Mouse (Mus musculus): ENCODE results near the gene Mrps9. TPM values are rescaled to one million over a fixed set of nuclear protein-coding genes. Genes with fewer than 3 reads are reported as not detected.

The Mrps9 gene
- total and polyA plus RNA-seq, 2 experiments: 16.4 to 31.0 TPM

DNA sequence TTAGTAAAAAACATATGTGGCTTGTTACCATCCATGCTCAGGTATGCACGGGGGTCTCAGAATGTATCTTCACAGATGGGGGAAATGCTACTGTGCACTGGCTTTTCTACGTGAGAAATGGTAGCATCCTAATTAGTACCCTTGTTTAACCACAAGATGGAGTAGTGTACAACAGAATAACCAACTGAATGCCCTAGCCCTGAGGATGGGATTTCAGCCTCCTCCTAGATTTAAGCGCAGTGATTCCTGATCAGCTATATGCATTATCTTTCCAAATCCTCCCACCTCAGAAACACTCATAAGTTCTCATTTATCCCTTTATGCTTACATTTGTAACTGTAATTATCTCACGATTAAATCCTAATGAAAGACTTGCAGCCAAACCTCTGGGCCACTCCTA lies 64.0 kb downstream of the Mrps9 start:
- 14% methylated on average over 4 of the region's 4 CpGs for WGBS
- Histone ChIP-seq H3K79me2 (ENCODE audit: control insufficient read depth, insufficient read depth, low read length) (no peaks in the 10 kb centered on the region), H3K4me3 (ENCODE audit: insufficient read depth, low read depth, low read length) (no peak overlapping the region), H3K27me3 (ENCODE audit: control insufficient read depth, insufficient read depth, low read length) (no peaks in the 10 kb centered on the region), H3K27ac (replicated peaks; ENCODE audit: insufficient read depth, low read depth, low read length) (no peak overlapping the region), H3K36me3 (ENCODE audit: control insufficient read depth, insufficient read depth, low read length) (no peaks in the 10 kb centered on the region), H3K4me1 (ENCODE audit: control insufficient read depth, insufficient read depth, low read length) (no peaks in the 10 kb centered on the region), H3K9ac (ENCODE audit: low read depth, low read length) (no peak overlapping the region)
- peak; percentile 6 for DNase-seq (ENCODE audit: extremely low read depth, low read depth, low spot score)
- TF ChIP-seq CTCF (IDR thresholded peaks at IDR 0.05; ENCODE audit: low read depth, low read length) (peak; percentile 26; the same call in 1 of the 2 replicates), POLR2A (IDR thresholded peaks at IDR 0.05; ENCODE audit: extremely low read depth, insufficient read depth, low read length) (no peak)

DNA sequence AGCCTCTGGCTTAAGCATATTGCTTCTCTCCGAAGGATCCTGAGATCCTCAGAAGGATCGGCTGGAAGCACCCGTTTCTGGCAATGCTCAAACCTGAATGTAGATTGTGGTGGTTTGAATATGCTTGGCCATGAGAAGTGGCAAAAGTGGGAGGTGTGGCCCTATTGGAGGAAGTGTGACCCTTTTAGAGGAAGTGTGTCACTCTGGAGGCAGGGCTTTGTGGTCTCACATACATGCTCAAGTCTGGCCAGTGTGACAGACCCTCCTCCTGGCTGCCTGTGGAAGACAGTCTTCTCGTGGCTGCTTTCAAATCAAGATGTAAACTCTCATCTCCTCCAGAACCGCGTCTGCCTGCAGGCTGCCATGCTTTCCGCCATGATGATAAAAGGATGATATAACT lies 65.7 kb downstream of the Mrps9 start:
- H3K27ac ChIP-seq (replicated peaks; ENCODE audit: insufficient read depth, low read depth, low read length): no peak overlapping the region
- no peaks in the 10 kb centered on the region for H3K79me2 ChIP-seq (ENCODE audit: control insufficient read depth, insufficient read depth, low read length)
- DNase-seq (ENCODE audit: extremely low read depth, low read depth, low spot score): no peak
- no peak overlapping the region for H3K4me3 ChIP-seq (ENCODE audit: insufficient read depth, low read depth, low read length)
- TF ChIP-seq POLR2A (IDR thresholded peaks at IDR 0.05; ENCODE audit: extremely low read depth, insufficient read depth, low read length) (no peak), CTCF (IDR thresholded peaks at IDR 0.05; ENCODE audit: low read depth, low read length) (no peak)
- no peaks in the 10 kb centered on the region for H3K4me1 ChIP-seq (ENCODE audit: control insufficient read depth, insufficient read depth, low read length)
- WGBS: 81% methylated on average over 7 of the region's 7 CpGs
- H3K27me3 ChIP-seq (ENCODE audit: control insufficient read depth, insufficient read depth, low read length): no peaks in the 10 kb centered on the region
- no peaks in the 10 kb centered on the region for H3K36me3 ChIP-seq (ENCODE audit: control insufficient read depth, insufficient read depth, low read length)
- H3K9ac ChIP-seq (ENCODE audit: low read depth, low read length): no peak overlapping the region

GRCm38 (mm10) chr1:42917908-42918307 lies 66.9 kb downstream of the Mrps9 start:
- TF ChIP-seq CTCF (IDR thresholded peaks at IDR 0.05; ENCODE audit: low read depth, low read length): no peak
- no peak for TF ChIP-seq POLR2A (IDR thresholded peaks at IDR 0.05; ENCODE audit: extremely low read depth, insufficient read depth, low read length)
- Histone ChIP-seq H3K27ac (replicated peaks; ENCODE audit: insufficient read depth, low read depth, low read length) (no peak overlapping the region), H3K9ac (ENCODE audit: low read depth, low read length) (no peak overlapping the region), H3K79me2 (ENCODE audit: control insufficient read depth, insufficient read depth, low read length) (no peaks in the 10 kb centered on the region), H3K4me3 (ENCODE audit: insufficient read depth, low read depth, low read length) (no peak overlapping the region), H3K36me3 (ENCODE audit: control insufficient read depth, insufficient read depth, low read length) (no peaks in the 10 kb centered on the region), H3K4me1 (ENCODE audit: control insufficient read depth, insufficient read depth, low read length) (no peaks in the 10 kb centered on the region), H3K27me3 (ENCODE audit: control insufficient read depth, insufficient read depth, low read length) (no peaks in the 10 kb centered on the region)
- WGBS: 31% methylated on average over 4 of the region's 4 CpGs
- peak; percentile 14 for DNase-seq (ENCODE audit: extremely low read depth, low read depth, low spot score)

DNA sequence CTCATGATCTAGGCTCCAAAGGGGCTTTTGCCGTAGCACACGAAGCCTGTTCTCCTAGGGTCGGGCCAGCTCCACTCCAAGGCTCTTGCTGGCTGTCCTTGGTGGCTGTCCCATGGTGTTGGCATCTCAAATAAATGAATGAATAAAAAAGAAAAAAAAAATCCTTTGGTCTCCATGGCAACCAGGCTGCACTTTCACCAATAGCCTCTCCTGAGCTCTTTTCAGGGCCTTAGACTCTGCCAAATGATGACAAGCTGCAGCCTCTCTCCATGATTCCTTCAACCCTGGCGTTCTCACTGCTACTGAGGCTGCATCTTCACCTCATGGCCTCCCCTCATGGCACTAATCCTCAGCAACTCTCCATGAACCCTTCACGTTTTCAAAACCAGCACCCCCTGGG lies 72.9 kb downstream of the Mrps9 start:
- H3K9ac ChIP-seq (ENCODE audit: low read depth, low read length): no peak overlapping the region
- no peaks in the 10 kb centered on the region for H3K36me3 ChIP-seq (ENCODE audit: control insufficient read depth, insufficient read depth, low read length)
- DNase-seq (ENCODE audit: extremely low read depth, low read depth, low spot score): no peak
- no peak overlapping the region for H3K27ac ChIP-seq (replicated peaks; ENCODE audit: insufficient read depth, low read depth, low read length)
- H3K4me1 ChIP-seq (ENCODE audit: control insufficient read depth, insufficient read depth, low read length): no peaks in the 10 kb centered on the region
- 74% methylated on average over 5 of the region's 5 CpGs for WGBS
- TF ChIP-seq POLR2A (IDR thresholded peaks at IDR 0.05; ENCODE audit: extremely low read depth, insufficient read depth, low read length): no peak
- TF ChIP-seq CTCF (IDR thresholded peaks at IDR 0.05; ENCODE audit: low read depth, low read length): no peak
- H3K79me2 ChIP-seq (ENCODE audit: control insufficient read depth, insufficient read depth, low read length): no peaks in the 10 kb centered on the region
- H3K27me3 ChIP-seq (ENCODE audit: control insufficient read depth, insufficient read depth, low read length): no peaks in the 10 kb centered on the region
- H3K4me3 ChIP-seq (ENCODE audit: insufficient read depth, low read depth, low read length): no peak overlapping the region

DNA sequence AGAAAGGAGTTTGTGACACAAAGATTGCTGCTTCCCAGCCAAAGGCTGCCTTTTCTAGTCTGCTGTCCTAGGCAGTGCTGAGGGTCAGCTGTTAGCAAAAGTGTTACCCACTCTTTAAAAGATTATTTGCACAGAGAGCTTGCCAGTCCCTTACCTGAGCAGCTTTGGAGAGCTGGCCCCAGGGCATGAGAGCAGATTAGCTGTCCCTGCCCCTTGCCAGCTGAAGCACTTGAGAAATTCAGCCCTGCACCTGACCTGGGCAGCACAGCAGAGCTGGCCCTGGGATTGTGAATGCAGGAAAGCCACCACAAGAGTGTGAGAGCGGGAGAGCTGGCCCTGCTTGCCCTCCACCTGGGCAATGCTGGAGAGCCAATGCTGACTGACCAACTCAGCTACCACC lies 82.6 kb downstream of the Mrps9 start:
- Histone ChIP-seq H3K36me3 (ENCODE audit: control insufficient read depth, insufficient read depth, low read length) (no peaks in the 10 kb centered on the region), H3K79me2 (ENCODE audit: control insufficient read depth, insufficient read depth, low read length) (no peaks in the 10 kb centered on the region), H3K27ac (replicated peaks; ENCODE audit: insufficient read depth, low read depth, low read length) (no peak overlapping the region), H3K9ac (ENCODE audit: low read depth, low read length) (no peak overlapping the region), H3K4me1 (ENCODE audit: control insufficient read depth, insufficient read depth, low read length) (no peaks in the 10 kb centered on the region), H3K4me3 (ENCODE audit: insufficient read depth, low read depth, low read length) (no peak overlapping the region), H3K27me3 (ENCODE audit: control insufficient read depth, insufficient read depth, low read length) (no peaks in the 10 kb centered on the region)
- 78% methylated on average over 1 of the region's 1 CpGs for WGBS
- no peak for TF ChIP-seq POLR2A (IDR thresholded peaks at IDR 0.05; ENCODE audit: extremely low read depth, insufficient read depth, low read length)
- no peak for TF ChIP-seq CTCF (IDR thresholded peaks at IDR 0.05; ENCODE audit: low read depth, low read length)
- no peak for DNase-seq (ENCODE audit: extremely low read depth, low read depth, low spot score)

DNA sequence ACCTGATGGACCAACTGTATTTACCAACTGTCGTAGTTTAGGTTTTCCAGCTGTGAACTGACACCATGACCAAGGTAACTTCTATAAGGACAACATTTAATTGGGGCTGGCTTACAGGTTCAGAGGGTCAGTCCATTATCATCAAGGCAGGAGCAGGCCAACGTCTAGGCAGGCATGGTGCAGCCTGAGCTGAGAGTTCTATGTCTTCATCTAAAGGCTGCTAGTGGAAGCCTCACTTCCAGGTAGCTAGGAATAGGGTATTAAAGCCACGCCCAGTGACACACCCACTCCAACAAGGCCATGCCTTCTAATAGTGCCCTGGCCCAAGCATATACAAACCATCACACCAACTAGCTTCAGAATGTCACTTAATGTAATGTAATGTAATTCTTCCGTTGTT lies 97.5 kb downstream of the Mrps9 start:
- no peak for DNase-seq (ENCODE audit: extremely low read depth, low read depth, low spot score)
- H3K27me3 ChIP-seq (ENCODE audit: control insufficient read depth, insufficient read depth, low read length): peaks cover 10% of the 10 kb centered on the region
- TF ChIP-seq CTCF (IDR thresholded peaks at IDR 0.05; ENCODE audit: low read depth, low read length) (no peak), POLR2A (IDR thresholded peaks at IDR 0.05; ENCODE audit: extremely low read depth, insufficient read depth, low read length) (no peak)
- 66% methylated on average over 4 of the region's 4 CpGs for WGBS
- no peak overlapping the region for H3K9ac ChIP-seq (ENCODE audit: low read depth, low read length)
- 0 out of 2 replicates have a peak, but pooled peaks cover 2% of the 10 kb centered on the region for H3K4me1 ChIP-seq (ENCODE audit: control insufficient read depth, insufficient read depth, low read length)
- no peaks in the 10 kb centered on the region for H3K79me2 ChIP-seq (ENCODE audit: control insufficient read depth, insufficient read depth, low read length)
- H3K36me3 ChIP-seq (ENCODE audit: control insufficient read depth, insufficient read depth, low read length): no peaks in the 10 kb centered on the region
- H3K27ac ChIP-seq (replicated peaks; ENCODE audit: insufficient read depth, low read depth, low read length): no peak overlapping the region
- H3K4me3 ChIP-seq (ENCODE audit: insufficient read depth, low read depth, low read length): no peak overlapping the region

Measured in liver, adult 2 months (tissue).